Mouse (Mus musculus): ENCODE results near the gene Siah2. TPM values are rescaled to one million over a fixed set of nuclear protein-coding genes. Genes with fewer than 3 reads are reported as not detected.

Siah2 gene
- polyA plus RNA-seq, 1 experiment from 2014 or later: 16.3 TPM

DNA sequence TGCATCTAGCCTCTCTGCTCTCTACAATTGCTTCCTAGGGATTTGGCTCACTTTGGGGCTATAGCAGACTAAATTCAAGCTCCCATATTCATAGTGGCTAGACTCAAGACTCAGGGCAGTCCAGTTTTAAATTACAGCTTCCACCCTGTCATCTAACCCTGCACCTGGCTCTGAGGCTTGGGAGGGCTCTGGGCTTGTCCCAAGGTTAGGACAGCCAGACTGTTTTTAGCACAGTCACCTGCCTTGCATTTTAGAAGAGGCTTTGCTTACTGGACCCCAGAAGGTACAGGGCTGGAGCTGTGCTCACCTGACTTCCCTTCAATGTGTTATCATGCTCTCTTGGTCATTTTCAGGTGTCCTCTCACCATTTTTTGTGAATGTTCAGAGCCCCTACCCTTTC is 32.6 kb upstream of the Siah2 start:
- Histone ChIP-seq H3K9me3 (ENCODE audit: control insufficient read depth, low read length) (no peaks in the 10 kb centered on the region), H3K4me3 (replicated peaks; ENCODE audit: low read length) (no peak overlapping the region), H3K27ac (no peak overlapping the region), H3K9ac (no peak overlapping the region), H3K36me3 (replicated peaks; ENCODE audit: control insufficient read depth, insufficient read depth) (no peaks in the 10 kb centered on the region), H3K27me3 (ENCODE audit: control insufficient read depth, insufficient read depth, low read length) (no peaks in the 10 kb centered on the region), H3K4me1 (replicated peaks; ENCODE audit: control insufficient read depth, insufficient read depth, low read length) (no peaks in the 10 kb centered on the region), H3K4me2 (replicated peaks) (no peak overlapping the region)
- no peak for DNase-seq (ENCODE audit: low spot score)
- no peak for ATAC-seq (ENCODE audit: low FRiP score)

DNA sequence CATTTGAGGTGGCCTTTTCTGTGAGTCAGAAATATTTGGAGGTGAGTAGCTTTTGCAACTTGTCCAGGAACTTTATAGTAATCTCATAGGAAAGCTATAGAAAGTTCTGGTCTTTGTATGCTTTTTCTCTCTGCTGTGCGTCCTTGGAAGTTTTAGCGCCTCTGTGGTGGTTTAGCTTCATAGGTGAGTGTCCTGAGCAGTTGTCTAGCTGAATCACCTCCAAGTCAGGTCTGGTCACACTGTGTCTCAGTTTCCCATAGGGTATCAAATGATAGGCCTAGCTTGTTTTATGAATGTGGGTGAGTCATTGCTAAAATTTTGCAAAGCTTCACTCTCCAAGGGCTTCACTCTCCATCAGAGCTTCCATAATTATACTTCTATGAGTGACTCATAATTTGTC is 31.5 kb upstream of the Siah2 start:
- ATAC-seq (ENCODE audit: low FRiP score): no peak
- 93% methylated on average over 2 of the region's 2 CpGs for WGBS

DNA sequence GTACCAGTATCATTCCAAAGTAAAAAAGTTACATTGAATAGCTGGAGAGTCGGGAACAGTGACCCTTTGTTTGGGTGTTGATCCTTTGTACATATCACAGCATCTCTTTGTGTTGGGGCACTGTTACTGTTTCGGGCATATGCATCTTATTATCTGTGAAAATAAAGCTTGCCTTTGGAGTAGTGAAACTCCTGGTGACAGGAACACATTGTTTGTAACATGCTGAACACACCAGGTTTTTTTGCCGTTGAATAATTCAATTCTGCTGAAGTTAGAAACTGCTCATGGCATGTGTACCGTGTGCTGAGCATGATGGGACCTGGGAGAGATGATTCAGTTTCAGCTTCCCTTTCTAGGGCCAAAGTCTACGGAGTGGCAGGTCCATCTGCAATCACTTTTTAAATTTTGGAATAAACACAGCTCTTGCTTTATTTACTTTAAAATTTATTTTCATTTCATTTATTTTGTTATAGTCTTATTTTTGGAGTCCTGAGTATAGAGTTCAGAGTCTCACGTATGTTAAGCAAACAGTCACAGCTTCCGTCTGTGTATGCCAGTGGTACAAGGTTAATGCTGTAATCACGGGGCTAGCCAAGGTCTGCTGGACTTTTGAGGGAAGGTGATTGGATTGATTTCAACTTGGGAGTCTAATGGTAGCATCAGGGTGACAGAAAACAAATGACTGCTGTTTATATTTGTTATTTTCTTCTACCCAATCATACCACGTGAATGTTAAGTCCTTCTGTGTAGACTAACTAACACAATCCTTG is 27.4 kb upstream of the Siah2 start:
- 57% methylated on average over 9 of the region's 9 CpGs for WGBS
- H3K9me3 ChIP-seq (ENCODE audit: control insufficient read depth, low read length): peaks cover 3% of the 10 kb centered on the region; the same call in 1 of the 2 replicates
- H3K27ac ChIP-seq: no peak overlapping the region
- H3K4me3 ChIP-seq (replicated peaks; ENCODE audit: low read length): no peak overlapping the region
- H3K27me3 ChIP-seq (ENCODE audit: control insufficient read depth, insufficient read depth, low read length): no peaks in the 10 kb centered on the region
- H3K36me3 ChIP-seq (replicated peaks; ENCODE audit: control insufficient read depth, insufficient read depth): no peaks in the 10 kb centered on the region
- ATAC-seq (ENCODE audit: low FRiP score) (no peak), DNase-seq (ENCODE audit: low spot score) (no peak)
- H3K4me1 ChIP-seq (replicated peaks; ENCODE audit: control insufficient read depth, insufficient read depth, low read length): no peaks in the 10 kb centered on the region
- H3K4me2 ChIP-seq (replicated peaks): no peak overlapping the region
- H3K9ac ChIP-seq: no peak overlapping the region

More for the DNA sequence above, 31.5 kb upstream of the Siah2 start:
- Histone ChIP-seq H3K36me3 (replicated peaks; ENCODE audit: control insufficient read depth, insufficient read depth) (no peaks in the 10 kb centered on the region), H3K27me3 (ENCODE audit: control insufficient read depth, insufficient read depth, low read length) (no peaks in the 10 kb centered on the region), H3K4me3 (replicated peaks; ENCODE audit: low read length) (no peak overlapping the region), H3K9me3 (ENCODE audit: control insufficient read depth, low read length) (no peaks in the 10 kb centered on the region), H3K4me1 (replicated peaks; ENCODE audit: control insufficient read depth, insufficient read depth, low read length) (no peaks in the 10 kb centered on the region), H3K9ac (no peak overlapping the region), H3K4me2 (replicated peaks) (no peak overlapping the region), H3K27ac (no peak overlapping the region)
- no peak for DNase-seq (ENCODE audit: low spot score)

DNA sequence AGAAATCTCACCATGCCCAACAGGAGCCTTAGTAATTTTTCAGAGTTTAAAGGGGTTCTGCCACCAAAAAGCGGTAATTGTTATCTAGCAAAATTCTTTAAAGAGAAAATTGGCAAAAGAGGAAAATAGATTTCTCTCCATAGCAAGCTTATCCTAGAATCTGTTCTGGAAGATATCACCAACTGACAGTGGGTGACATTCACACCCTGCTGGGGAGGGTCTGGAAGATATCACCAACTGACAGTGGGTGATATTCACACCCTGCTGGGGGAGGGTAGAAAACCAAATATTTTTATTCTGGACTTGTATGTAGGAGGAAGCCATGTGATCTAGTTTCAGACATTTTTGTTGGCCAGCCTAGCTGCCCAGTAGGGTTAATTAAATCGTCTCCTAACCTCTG is 24.5 kb upstream of the Siah2 start:
- Histone ChIP-seq H3K9me3 (ENCODE audit: control insufficient read depth, low read length) (peaks cover 3% of the 10 kb centered on the region; the same call in 1 of the 2 replicates), H3K4me1 (replicated peaks; ENCODE audit: control insufficient read depth, insufficient read depth, low read length) (no peaks in the 10 kb centered on the region), H3K36me3 (replicated peaks; ENCODE audit: control insufficient read depth, insufficient read depth) (no peaks in the 10 kb centered on the region), H3K27me3 (ENCODE audit: control insufficient read depth, insufficient read depth, low read length) (no peaks in the 10 kb centered on the region), H3K4me3 (replicated peaks; ENCODE audit: low read length) (no peak overlapping the region), H3K9ac (no peak overlapping the region), H3K4me2 (replicated peaks) (no peak overlapping the region), H3K27ac (no peak overlapping the region)
- 89% methylated on average over 2 of the region's 2 CpGs for WGBS
- ATAC-seq (ENCODE audit: low FRiP score) (no peak), DNase-seq (ENCODE audit: low spot score) (no peak)

DNA sequence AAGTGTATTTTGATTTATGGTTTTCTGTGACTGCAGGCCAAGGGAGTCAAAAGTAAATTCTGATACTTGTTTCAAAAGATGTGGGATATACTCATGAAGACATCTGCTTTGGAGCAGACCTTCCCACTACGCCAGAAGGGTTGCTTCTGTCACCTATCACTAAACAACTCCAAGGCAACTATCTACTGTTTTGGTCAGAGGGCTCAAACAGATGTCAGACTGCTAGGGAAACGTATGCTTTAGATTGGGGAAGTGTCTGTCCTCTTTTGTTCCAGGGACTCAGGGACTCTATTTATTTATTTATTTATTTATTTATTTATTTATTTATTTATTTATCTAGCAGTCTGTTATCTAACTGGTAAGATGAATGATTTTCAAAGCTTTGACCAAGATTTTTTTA is 22.6 kb upstream of the Siah2 start:
- 82% methylated on average over 2 of the region's 2 CpGs for WGBS
- ATAC-seq (ENCODE audit: low FRiP score) (no peak), DNase-seq (ENCODE audit: low spot score) (no peak)
- no peak overlapping the region for H3K4me2 ChIP-seq (replicated peaks)
- H3K36me3 ChIP-seq (replicated peaks; ENCODE audit: control insufficient read depth, insufficient read depth): no peaks in the 10 kb centered on the region
- H3K9me3 ChIP-seq (ENCODE audit: control insufficient read depth, low read length): peaks cover 3% of the 10 kb centered on the region; the same call in 1 of the 2 replicates
- no peak overlapping the region for H3K9ac ChIP-seq
- H3K27me3 ChIP-seq (ENCODE audit: control insufficient read depth, insufficient read depth, low read length): no peaks in the 10 kb centered on the region
- no peaks in the 10 kb centered on the region for H3K4me1 ChIP-seq (replicated peaks; ENCODE audit: control insufficient read depth, insufficient read depth, low read length)
- no peak overlapping the region for H3K27ac ChIP-seq
- H3K4me3 ChIP-seq (replicated peaks; ENCODE audit: low read length): no peak overlapping the region

DNA sequence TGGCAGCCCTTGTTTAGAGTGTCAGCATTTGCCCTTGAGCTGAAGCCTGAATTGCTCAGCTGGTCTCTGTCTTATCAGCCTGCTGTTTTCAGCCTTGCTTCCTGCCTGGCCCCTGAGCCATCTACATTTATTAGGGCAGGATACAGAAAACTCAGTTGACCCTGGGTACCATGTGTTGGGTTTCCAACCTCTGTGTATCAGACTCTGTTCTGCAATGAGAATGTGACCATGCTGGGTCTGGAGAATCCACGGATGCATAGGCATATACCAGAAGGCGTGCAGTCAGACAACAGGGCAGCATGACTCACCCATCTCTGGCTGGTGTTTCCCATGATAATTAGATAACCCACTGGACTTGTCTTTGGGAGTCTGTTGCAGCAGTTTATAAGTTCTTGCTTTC is 21.8 kb upstream of the Siah2 start:
- Histone ChIP-seq H3K36me3 (replicated peaks; ENCODE audit: control insufficient read depth, insufficient read depth) (no peaks in the 10 kb centered on the region), H3K27ac (no peak overlapping the region), H3K27me3 (ENCODE audit: control insufficient read depth, insufficient read depth, low read length) (no peaks in the 10 kb centered on the region), H3K4me1 (replicated peaks; ENCODE audit: control insufficient read depth, insufficient read depth, low read length) (no peaks in the 10 kb centered on the region), H3K4me3 (replicated peaks; ENCODE audit: low read length) (no peak overlapping the region), H3K4me2 (replicated peaks) (no peak overlapping the region), H3K9ac (no peak overlapping the region), H3K9me3 (ENCODE audit: control insufficient read depth, low read length) (peaks cover 3% of the 10 kb centered on the region; the same call in 1 of the 2 replicates)
- 87% methylated on average over 2 of the region's 2 CpGs for WGBS
- ATAC-seq (ENCODE audit: low FRiP score): no peak
- DNase-seq (ENCODE audit: low spot score): no peak

DNA sequence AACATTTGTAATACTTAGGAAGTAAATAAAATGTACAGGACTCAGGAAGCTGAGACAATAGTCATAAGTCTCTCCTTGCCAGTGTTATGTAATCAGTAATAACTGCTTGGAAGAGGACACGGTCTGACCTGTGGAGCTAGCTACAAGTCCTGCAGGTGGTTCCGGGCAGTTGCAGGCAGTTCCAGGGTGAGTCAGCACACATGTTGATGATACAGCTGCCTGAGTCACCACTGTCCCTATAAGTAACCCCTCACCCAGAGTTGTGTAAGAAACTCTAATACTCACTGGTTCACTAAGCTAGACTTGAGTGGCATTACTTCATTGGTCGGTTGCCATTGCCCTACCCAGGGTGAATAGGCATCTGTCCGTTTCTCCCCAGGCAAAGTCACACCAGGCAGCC is 21.0 kb upstream of the Siah2 start:
- DNase-seq (ENCODE audit: low spot score) (no peak), ATAC-seq (ENCODE audit: low FRiP score) (no peak)
- Histone ChIP-seq H3K4me2 (replicated peaks) (no peak overlapping the region), H3K4me3 (replicated peaks; ENCODE audit: low read length) (no peak overlapping the region), H3K4me1 (replicated peaks; ENCODE audit: control insufficient read depth, insufficient read depth, low read length) (no peaks in the 10 kb centered on the region), H3K9ac (no peak overlapping the region), H3K36me3 (replicated peaks; ENCODE audit: control insufficient read depth, insufficient read depth) (no peaks in the 10 kb centered on the region), H3K9me3 (ENCODE audit: control insufficient read depth, low read length) (peaks cover 3% of the 10 kb centered on the region; the same call in 1 of the 2 replicates), H3K27ac (no peak overlapping the region), H3K27me3 (ENCODE audit: control insufficient read depth, insufficient read depth, low read length) (no peaks in the 10 kb centered on the region)
- WGBS: 92% methylated on average over 4 of the region's 4 CpGs

DNA sequence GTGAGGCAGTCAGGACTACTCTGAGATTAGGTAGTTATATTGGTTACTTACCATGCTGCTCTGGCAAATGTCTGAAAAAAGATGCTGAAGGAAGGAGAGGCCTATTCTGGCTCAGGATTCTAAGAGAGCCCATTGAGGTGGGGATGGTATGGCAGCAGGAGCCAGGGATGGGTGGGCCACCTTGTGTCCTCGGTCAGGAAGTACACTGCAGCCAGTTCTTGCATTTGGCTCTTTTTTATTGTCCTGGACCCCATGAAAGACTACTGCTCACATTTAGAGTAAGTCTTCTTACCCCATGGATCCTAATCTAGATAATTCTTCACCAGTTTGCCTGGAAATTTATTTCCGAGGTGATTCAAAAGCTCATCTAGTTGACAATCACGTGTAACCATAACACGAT is 12.3 kb upstream of the Siah2 start:
- Histone ChIP-seq H3K36me3 (replicated peaks; ENCODE audit: control insufficient read depth, insufficient read depth) (no peaks in the 10 kb centered on the region), H3K9me3 (ENCODE audit: control insufficient read depth, low read length) (no peaks in the 10 kb centered on the region), H3K9ac (no peak overlapping the region), H3K4me1 (replicated peaks; ENCODE audit: control insufficient read depth, insufficient read depth, low read length) (no peaks in the 10 kb centered on the region), H3K27ac (no peak overlapping the region), H3K27me3 (ENCODE audit: control insufficient read depth, insufficient read depth, low read length) (no peaks in the 10 kb centered on the region), H3K4me3 (replicated peaks; ENCODE audit: low read length) (no peak overlapping the region), H3K4me2 (replicated peaks) (no peak overlapping the region)
- ATAC-seq (ENCODE audit: low FRiP score) (no peak), DNase-seq (ENCODE audit: low spot score) (no peak)
- WGBS: 78% methylated on average over 4 of the region's 4 CpGs

DNA sequence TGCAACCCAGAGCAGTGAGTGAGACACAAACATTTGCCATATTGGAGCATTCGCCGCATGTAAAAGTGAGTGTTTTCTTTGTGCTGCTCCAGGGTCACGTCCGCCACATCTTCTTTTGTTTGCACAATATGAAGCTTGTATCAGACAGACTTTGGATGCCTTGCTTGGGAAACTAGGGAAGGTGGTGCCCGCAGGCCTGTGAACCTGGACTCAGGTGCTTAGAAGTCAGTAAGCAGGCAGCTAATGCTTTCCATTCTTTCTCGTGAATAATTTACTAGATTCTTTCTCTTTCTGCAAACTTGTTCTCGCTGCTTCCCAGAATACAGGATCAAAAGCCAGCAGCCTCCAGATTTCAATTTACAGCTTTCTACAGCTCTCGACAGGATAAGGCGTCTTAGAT is 11.5 kb upstream of the Siah2 start:
- Histone ChIP-seq H3K4me3 (replicated peaks; ENCODE audit: low read length) (no peak overlapping the region), H3K27me3 (ENCODE audit: control insufficient read depth, insufficient read depth, low read length) (no peaks in the 10 kb centered on the region), H3K4me2 (replicated peaks) (no peak overlapping the region), H3K9ac (no peak overlapping the region), H3K4me1 (replicated peaks; ENCODE audit: control insufficient read depth, insufficient read depth, low read length) (no peaks in the 10 kb centered on the region), H3K27ac (no peak overlapping the region), H3K9me3 (ENCODE audit: control insufficient read depth, low read length) (no peaks in the 10 kb centered on the region), H3K36me3 (replicated peaks; ENCODE audit: control insufficient read depth, insufficient read depth) (no peaks in the 10 kb centered on the region)
- ATAC-seq (ENCODE audit: low FRiP score): no peak
- no peak for DNase-seq (ENCODE audit: low spot score)
- WGBS: 77% methylated on average over 9 of the region's 9 CpGs

DNA sequence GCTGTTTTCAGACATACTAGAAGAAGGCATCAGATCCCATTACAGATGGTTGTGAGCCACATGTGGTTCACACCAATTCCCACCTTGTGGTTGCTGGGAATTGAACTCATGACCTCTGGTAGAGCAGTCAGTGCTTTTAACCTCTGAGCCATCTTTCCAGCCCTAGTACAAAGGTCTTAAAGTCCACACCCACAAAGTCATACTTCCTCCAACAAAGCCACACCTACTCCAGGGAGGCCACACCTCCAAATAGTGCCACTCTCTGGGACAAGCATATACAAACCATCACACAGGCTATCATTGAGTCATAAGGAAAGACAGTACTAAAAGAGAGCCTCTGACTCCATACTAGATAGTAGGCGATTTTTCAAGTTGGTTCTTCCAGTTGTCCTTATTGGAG is 10.1 kb upstream of the Siah2 start:
- Histone ChIP-seq H3K36me3 (replicated peaks; ENCODE audit: control insufficient read depth, insufficient read depth) (no peaks in the 10 kb centered on the region), H3K4me3 (replicated peaks; ENCODE audit: low read length) (no peak overlapping the region), H3K9me3 (ENCODE audit: control insufficient read depth, low read length) (no peaks in the 10 kb centered on the region), H3K27ac (no peak overlapping the region), H3K9ac (no peak overlapping the region), H3K4me2 (replicated peaks) (no peak overlapping the region), H3K4me1 (replicated peaks; ENCODE audit: control insufficient read depth, insufficient read depth, low read length) (no peaks in the 10 kb centered on the region), H3K27me3 (ENCODE audit: control insufficient read depth, insufficient read depth, low read length) (no peaks in the 10 kb centered on the region)
- DNase-seq (ENCODE audit: low spot score) (no peak), ATAC-seq (ENCODE audit: low FRiP score) (no peak)
- WGBS: 100% methylated on average over 1 of the region's 1 CpGs
